Mouse (Mus musculus) heart, adult 2 months (tissue): Measurements from ENCODE around the gene Cpn1. TPM values are rescaled to one million over a fixed set of nuclear protein-coding genes. Genes with fewer than 3 reads are reported as not detected.
"Not testable (repeated sequence)": the region's sequence is repeated elsewhere in the genome, so short reads cannot be mapped to it uniquely, and the experiment has no call there.

ENCODE experiments used
- DNase-seq, 2 experiments: peaks; one replicate each; pipeline ENCODE4 v3.0.0; 2021
- H3K27ac ChIP-seq: fragments of 200-600 bp; 2 replicates; pipeline ENCODE4 v1.8.1; 2022
- H3K27me3 ChIP-seq: fragments of 200-500 bp; 2 replicates; pipeline ENCODE4 v1.6.1; 2012; ENCODE audit warnings: mild to moderate bottlenecking, low read length, inconsistent platforms, mixed read lengths; ENCODE audit not compliant: control insufficient read depth, insufficient read depth
- H3K36me3 ChIP-seq: fragments of 200-500 bp; 2 replicates; pipeline ENCODE4 v1.6.1; 2012; ENCODE audit warnings: low read length, inconsistent platforms; ENCODE audit not compliant: control insufficient read depth, insufficient read depth
- H3K4me1 ChIP-seq: fragments of 200-500 bp; 2 replicates; pipeline ENCODE4 v1.6.1; 2011; ENCODE audit warnings: low read length; ENCODE audit not compliant: control insufficient read depth, insufficient read depth
- H3K4me3 ChIP-seq: fragments of 200-600 bp; 2 replicates; pipeline ENCODE4 v1.8.1; 2022
- H3K79me2 ChIP-seq: fragments of 200-500 bp; replicated peaks from 2 replicates; pipeline ENCODE4 v1.6.1; 2012; ENCODE audit warnings: mild to moderate bottlenecking, inconsistent platforms, low read length, moderate library complexity, mixed read lengths; ENCODE audit not compliant: control insufficient read depth, insufficient read depth
- H3K9ac ChIP-seq: fragments of 200-500 bp; 2 replicates; pipeline ENCODE4 v1.6.1; 2012; ENCODE audit warnings: low read depth, mild to moderate bottlenecking, control low read depth, inconsistent platforms, low read length, mixed read lengths
- CTCF ChIP-seq: fragments of 200-600 bp; IDR thresholded peaks from 2 replicates; pipeline ENCODE4 v1.8.1; 2022; ENCODE audit warnings: antibody characterized with exemption, mild to moderate bottlenecking, moderate library complexity
- EP300 ChIP-seq: fragments of 200-500 bp; IDR thresholded peaks from 2 replicates; pipeline ENCODE4 v1.6.1; 2011; ENCODE audit warnings: low read depth, low read length, control low read depth; ENCODE audit not compliant: insufficient read depth
- POLR2A ChIP-seq: fragments of 200-500 bp; IDR thresholded peaks from 2 replicates; pipeline ENCODE4 v1.6.1; 2011; ENCODE audit warnings: mild to moderate bottlenecking, low read depth, low read length, control low read depth; ENCODE audit not compliant: insufficient read depth
- WGBS: fragments of 180-500 bp; shearing (Covaris S2); methylation state at CpG from one replicate; pipeline ENCODE4 v1.1.7; 2018; 5-methylcytosine and 5-hydroxymethylcytosine counted together
- intact Hi-C: fragments of 180-260 bp; cut with DNase I; formaldehyde crosslinking; loops from one replicate; pipeline ENCODE4 v1.15.1; 2025
- polyA plus RNA-seq: library from polyadenylated mRNA; depleted of rRNA; stranded (reverse); fragments of >200 nt; gene quantifications from 2 replicates; pipeline ENCODE4 v1.2.3, GENCODE M21; 2012
- total RNA-seq, 2 experiments: library from RNA; stranded (reverse); gene quantifications; 2 replicates each; pipeline ENCODE4 v1.2.3; 2021

Gene Cpn1
- total and polyA plus RNA-seq, 3 experiments: 0.18 to 0.31 TPM; not detected in 1

DNA sequence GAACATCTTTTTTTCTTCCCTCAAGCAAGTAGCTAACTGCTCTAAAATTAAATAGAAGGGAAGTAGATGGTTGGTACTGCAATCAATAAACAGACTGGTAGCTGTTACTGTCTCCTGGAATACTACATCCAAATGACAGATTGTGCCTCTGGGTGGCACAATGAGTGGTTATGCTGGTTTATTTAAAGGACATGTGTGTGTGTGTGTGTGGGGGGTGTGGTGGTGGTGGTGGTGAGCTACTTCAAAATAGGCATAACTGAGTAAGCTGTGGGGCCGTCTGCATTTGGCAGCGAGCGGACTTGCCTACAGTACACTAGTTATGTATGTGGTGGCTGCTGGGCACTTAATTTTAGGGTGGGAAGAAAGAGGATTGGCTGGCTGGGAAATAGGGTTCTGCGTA lies 28.5 kb downstream of the Cpn1 start:
- Histone ChIP-seq H3K27me3 (no peaks in the 10 kb centered on the region), H3K4me3 (no peak overlapping the region), H3K4me1 (no peaks in the 10 kb centered on the region), H3K36me3 (no peaks in the 10 kb centered on the region), H3K79me2 (no peaks in the 10 kb centered on the region), H3K9ac (no peak overlapping the region), H3K27ac (no peak overlapping the region)
- TF ChIP-seq CTCF (no peak), EP300 (no peak), POLR2A (no peak)
- WGBS: 81% methylated on average over 4 of the region's 4 CpGs
- intact Hi-C loops: no loop called here
- no peak for DNase-seq

DNA sequence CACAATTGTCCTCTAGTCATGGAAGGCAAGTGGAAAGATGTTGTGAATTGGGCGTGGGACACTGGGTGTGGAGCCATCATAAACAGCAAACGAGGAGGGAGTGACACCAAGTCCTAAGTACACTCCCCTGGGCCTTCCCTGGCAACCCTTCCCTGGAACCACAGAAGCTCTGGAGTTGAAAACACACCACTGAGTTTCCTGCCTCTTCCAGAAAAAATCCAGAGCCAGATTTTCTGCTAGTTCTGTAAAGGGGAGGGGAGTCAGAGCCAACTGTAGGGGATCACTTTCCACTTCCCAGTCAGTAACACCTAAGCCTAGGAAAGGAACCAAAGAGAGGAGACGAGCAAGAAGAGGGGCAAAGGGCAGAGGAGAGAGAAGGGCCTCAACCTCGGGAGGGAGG lies 29.0 kb downstream of the Cpn1 start:
- H3K9ac ChIP-seq: no peak overlapping the region
- no peak for TF ChIP-seq CTCF
- TF ChIP-seq POLR2A: no peak
- no peak for TF ChIP-seq EP300
- no peaks in the 10 kb centered on the region for H3K27me3 ChIP-seq
- no peak overlapping the region for H3K27ac ChIP-seq
- WGBS: 19% methylated on average over 4 of the region's 4 CpGs
- DNase-seq: peak in 1 of 2 experiments; percentile 29
- intact Hi-C loops: no loop called here
- H3K4me3 ChIP-seq: no peak overlapping the region
- no peaks in the 10 kb centered on the region for H3K79me2 ChIP-seq
- no peaks in the 10 kb centered on the region for H3K4me1 ChIP-seq
- no peaks in the 10 kb centered on the region for H3K36me3 ChIP-seq

DNA sequence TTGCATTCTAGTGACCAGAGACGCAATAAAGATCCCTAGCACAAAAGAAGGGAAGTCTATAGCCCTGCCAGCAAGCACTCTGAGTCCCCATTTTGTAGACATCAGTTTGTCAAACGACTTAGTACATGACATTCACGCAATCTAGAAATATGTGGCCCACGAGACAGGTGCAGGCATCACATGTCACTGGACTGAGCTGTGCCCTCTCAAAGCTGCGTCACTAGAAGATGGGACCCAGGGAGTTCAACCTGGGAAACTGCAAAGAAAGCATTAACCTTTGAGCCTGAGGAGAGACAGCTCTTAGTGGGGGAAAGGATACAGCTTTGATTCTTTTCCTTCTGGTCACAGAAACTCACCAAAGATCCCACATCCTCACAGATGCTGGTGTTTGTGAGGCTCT lies 31.1 kb downstream of the Cpn1 start:
- WGBS: 60% methylated on average over 5 of the region's 5 CpGs
- Histone ChIP-seq H3K4me1 (no peaks in the 10 kb centered on the region), H3K36me3 (no peaks in the 10 kb centered on the region), H3K27me3 (no peaks in the 10 kb centered on the region), H3K27ac (no peak overlapping the region), H3K9ac (no peak overlapping the region), H3K4me3 (no peak overlapping the region), H3K79me2 (no peaks in the 10 kb centered on the region)
- TF ChIP-seq CTCF (no peak), EP300 (no peak), POLR2A (no peak)
- no peak for DNase-seq
- intact Hi-C loops: no loop called here

DNA sequence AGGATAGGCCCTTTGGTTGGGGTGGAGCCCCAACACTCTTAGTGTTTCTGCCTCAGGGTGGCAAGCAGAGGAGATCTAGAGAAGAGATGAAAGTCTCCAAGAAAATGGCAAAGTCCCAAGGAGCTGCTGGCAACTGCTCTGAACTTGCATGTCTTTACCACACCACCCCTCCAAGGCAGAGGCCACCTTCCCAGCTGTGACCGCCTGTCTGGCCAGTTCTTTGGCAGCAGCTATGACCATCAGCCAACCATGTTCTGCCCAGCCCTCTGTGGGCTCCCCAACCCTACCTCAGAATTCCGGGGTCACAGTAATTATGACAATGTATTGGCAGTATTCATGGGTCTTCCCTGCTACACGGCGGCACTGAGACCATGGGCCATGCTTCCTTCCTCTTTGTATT lies 31.5 kb downstream of the Cpn1 start:
- TF ChIP-seq POLR2A: no peak
- no peak for TF ChIP-seq CTCF
- no peak for TF ChIP-seq EP300
- no peak for DNase-seq
- Histone ChIP-seq H3K27me3 (no peaks in the 10 kb centered on the region), H3K4me3 (no peak overlapping the region), H3K4me1 (no peaks in the 10 kb centered on the region), H3K79me2 (no peaks in the 10 kb centered on the region), H3K9ac (no peak overlapping the region), H3K36me3 (no peaks in the 10 kb centered on the region), H3K27ac (no peak overlapping the region)
- 57% methylated on average over 4 of the region's 4 CpGs for WGBS
- intact Hi-C loops: no loop called here

DNA sequence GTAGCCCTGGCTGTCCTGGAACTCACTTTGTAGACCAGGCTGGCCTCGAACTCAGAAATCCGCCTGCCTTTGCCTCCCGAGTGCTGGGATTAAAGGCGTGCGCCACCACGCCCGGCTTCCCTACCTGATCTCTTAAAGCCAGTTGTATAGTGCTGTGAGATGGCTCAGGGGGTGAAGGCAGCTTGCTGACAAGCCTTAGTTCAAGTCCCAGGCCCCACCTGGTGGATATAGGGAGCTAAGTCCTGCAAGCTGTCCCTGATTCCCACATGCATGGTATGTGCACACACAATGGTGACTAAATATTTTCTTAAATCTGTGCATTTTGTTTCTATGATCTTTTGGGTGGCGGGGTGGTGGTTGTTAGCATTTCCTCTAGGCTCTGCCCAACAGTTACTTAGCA lies 33.4 kb downstream of the Cpn1 start:
- H3K27ac ChIP-seq, H3K79me2 ChIP-seq, intact Hi-C loops, H3K4me3 ChIP-seq, H3K9ac ChIP-seq, H3K4me1 ChIP-seq, H3K27me3 ChIP-seq, DNase-seq, H3K36me3 ChIP-seq: not testable (repeated sequence)
- 84% methylated on average over 8 of the region's 8 CpGs for WGBS

DNA sequence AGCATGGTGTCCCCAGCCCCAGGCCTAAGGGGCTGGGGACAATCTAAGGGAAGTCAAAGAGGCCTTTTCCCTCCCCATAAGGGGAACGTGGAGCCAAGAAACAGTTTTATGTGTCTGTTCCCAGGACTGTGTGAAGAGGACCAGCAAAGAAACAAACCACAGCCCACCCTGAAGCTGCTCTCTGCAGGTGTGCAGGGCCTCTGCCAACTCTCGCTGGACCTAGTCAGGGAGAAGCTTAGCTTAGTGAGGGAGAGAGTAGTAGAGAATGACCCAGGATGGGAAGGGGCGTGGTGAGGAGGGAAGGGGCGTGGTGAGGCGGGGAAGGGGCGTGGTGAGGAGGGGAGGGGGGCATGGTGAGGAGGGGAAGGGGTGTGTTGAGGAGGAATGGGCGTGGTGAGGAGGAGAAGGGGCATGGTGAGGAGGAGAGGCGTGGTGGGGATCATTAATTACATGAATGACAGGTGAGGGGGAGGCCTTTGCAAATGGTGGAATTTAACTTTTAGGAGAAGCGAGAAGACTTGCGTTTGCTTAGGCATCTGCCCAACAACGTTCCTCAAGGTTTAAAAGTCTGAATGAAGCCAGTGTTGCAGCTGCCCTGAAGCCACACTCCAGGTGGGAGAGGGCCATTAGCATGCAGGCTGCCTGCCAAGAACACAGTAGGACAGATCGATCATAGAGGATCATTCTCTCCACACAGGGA lies 37.1 kb downstream of the Cpn1 start:
- Histone ChIP-seq H3K27me3 (no peaks in the 10 kb centered on the region), H3K36me3 (no peaks in the 10 kb centered on the region), H3K27ac (no peak overlapping the region), H3K79me2 (no peaks in the 10 kb centered on the region), H3K9ac (no peak overlapping the region), H3K4me1 (no peaks in the 10 kb centered on the region), H3K4me3 (no peak overlapping the region)
- DNase-seq: no peak
- no peak for TF ChIP-seq CTCF
- no peak for TF ChIP-seq POLR2A
- TF ChIP-seq EP300: no peak
- 20% methylated on average over 12 of the region's 12 CpGs for WGBS
- intact Hi-C loops: no loop called here
